Mouse (Mus musculus): Measurements from ENCODE around the gene Asb16.

GRCm38 (mm10) chr11:102317901-102318575, 49.5 kb downstream of the Asb16 start:
- TF ChIP-seq CTCF (conservative IDR thresholded peaks at IDR 0.05; ENCODE audit: low read length) = no peak
- TF ChIP-seq NANOG (IDR thresholded peaks at IDR 0.05; ENCODE audit: borderline replicate concordance, low read length) = no peak
- no peak for TF ChIP-seq POU5F1 (IDR thresholded peaks at IDR 0.05; ENCODE audit: borderline replicate concordance, low read length)

Measured in E14TG2a.4 (cell line).